Mouse (Mus musculus) hindbrain, embryonic 11.5 days (tissue): ENCODE data around the gene Tfrc. TPM values are rescaled to one million over a fixed set of nuclear protein-coding genes. Genes with fewer than 3 reads are reported as not detected.

Source experiments
- ATAC-seq: fragments of 200-750 bp; cut with Nextera tagmentation; 2 replicates; pipeline ENCODE4 v1.8.0; 2017; ENCODE audit warnings: mild to moderate bottlenecking, moderate TSS enrichment, moderate library complexity; ENCODE audit not compliant: low FRiP score
- DNase-seq: peaks from one replicate; pipeline ENCODE4 v3.0.0-alpha.2; 2015; ENCODE audit warnings: low spot score
- H3K27ac ChIP-seq: fragments of 300-500 bp; sonication (generic); 2 replicates; pipeline ENCODE4 v1.5.1; 2014; ENCODE audit warnings: mild to moderate bottlenecking, low read depth, low read length
- H3K27me3 ChIP-seq: fragments of 300-500 bp; sonication (generic); 2 replicates; pipeline ENCODE4 v1.6.1; 2014; ENCODE audit warnings: mild to moderate bottlenecking, low read length, moderate library complexity, mixed read lengths; ENCODE audit not compliant: control insufficient read depth, insufficient read depth
- H3K36me3 ChIP-seq: fragments of 300-500 bp; sonication (generic); 2 replicates; pipeline ENCODE4 v1.6.1; 2014; ENCODE audit warnings: mild to moderate bottlenecking, low read length, moderate library complexity, mixed read lengths; ENCODE audit not compliant: control insufficient read depth, insufficient read depth
- H3K4me1 ChIP-seq: fragments of 300-500 bp; sonication (generic); replicated peaks from 2 replicates; pipeline ENCODE4 v1.6.1; 2014; ENCODE audit warnings: low read length, mixed read lengths; ENCODE audit not compliant: control insufficient read depth, insufficient read depth
- H3K4me2 ChIP-seq: fragments of 300-500 bp; sonication (generic); replicated peaks from 2 replicates; pipeline ENCODE4 v1.6.1; 2014; ENCODE audit warnings: mild to moderate bottlenecking, low read depth, low read length
- H3K4me3 ChIP-seq: fragments of 300-500 bp; sonication (generic); 2 replicates; pipeline ENCODE4 v1.5.1; 2014; ENCODE audit warnings: low read depth, low read length
- H3K9ac ChIP-seq: fragments of 300-500 bp; sonication (generic); 2 replicates; pipeline ENCODE4 v1.6.1; 2014; ENCODE audit warnings: low read depth, low read length
- H3K9me3 ChIP-seq: fragments of 300-500 bp; sonication (generic); 2 replicates; pipeline ENCODE4 v1.6.1; 2016; ENCODE audit warnings: low read length; ENCODE audit not compliant: control insufficient read depth
- WGBS: fragments of 180-500 bp; shearing (Covaris S2); extraction: QIAGEN DNeasy Blood & Tissue Kit; methylation state at CpG from one replicate; pipeline ENCODE4 v1.1.7; 2014; 5-methylcytosine and 5-hydroxymethylcytosine counted together
- polyA plus RNA-seq: library from polyadenylated mRNA; unstranded; fragments of >200 nt; fragmentation: Nextera tagmentation; extraction: Ambion mirVana; gene quantifications from 2 replicates; pipeline ENCODE4 v1.2.1, GENCODE M21; 2014

The Tfrc gene
- polyA plus RNA-seq, 1 experiment from 2014 or later, result 59.0 TPM

DNA sequence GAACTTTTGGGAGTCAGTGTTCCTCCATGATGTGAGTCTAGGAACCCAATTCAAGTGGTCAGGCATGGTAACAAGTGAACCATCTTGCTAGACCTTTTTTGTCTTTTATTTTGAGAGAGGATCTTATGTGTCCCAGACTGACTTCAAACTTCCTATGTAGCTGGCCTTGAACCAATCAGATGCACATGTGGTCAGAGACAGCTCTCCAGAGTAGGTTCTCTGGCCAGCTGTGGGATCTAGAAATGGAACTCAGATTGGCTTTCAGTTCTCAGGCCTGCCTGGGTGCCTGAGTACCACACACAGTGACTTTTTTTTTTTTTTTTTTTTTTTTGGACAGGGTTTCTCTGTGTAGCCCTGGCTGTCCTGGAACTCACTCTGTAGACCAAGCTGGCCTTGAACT, 39.0 kb downstream of the Tfrc start:
- ATAC-seq (no peak), DNase-seq (no peak)
- Histone ChIP-seq H3K36me3 (no peaks in the 10 kb centered on the region), H3K4me3 (no peak overlapping the region), H3K9ac (no peak overlapping the region), H3K4me1 (peaks cover 11% of the 10 kb centered on the region), H3K4me2 (no peak overlapping the region), H3K27ac (no peak overlapping the region), H3K9me3 (no peaks in the 10 kb centered on the region), H3K27me3 (no peaks in the 10 kb centered on the region)

DNA sequence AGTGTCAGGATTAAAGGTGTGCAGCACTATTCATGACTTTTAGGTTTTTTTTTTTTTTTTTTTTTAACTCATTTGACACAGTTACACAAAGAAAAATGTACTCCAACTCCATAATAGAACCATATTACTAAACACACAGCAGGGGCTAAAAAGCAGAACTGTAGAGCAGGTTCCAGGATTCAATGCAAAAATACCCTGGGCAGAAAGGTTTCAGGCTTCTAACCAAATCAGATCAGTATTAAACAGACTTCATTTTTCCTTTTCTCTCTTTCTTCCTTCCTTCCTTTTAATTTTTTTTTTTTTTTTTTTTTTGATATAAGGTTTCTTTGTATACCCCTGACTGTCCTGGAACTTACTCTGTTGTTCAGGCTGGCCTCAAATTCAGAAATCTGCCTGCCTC, 41.7 kb downstream of the Tfrc start:
- no peak for ATAC-seq
- H3K27me3 ChIP-seq, result no peaks in the 10 kb centered on the region
- H3K4me3 ChIP-seq, result no peak overlapping the region
- no peaks in the 10 kb centered on the region for H3K9me3 ChIP-seq
- no peak overlapping the region for H3K27ac ChIP-seq
- no peaks in the 10 kb centered on the region for H3K36me3 ChIP-seq
- DNase-seq, result no peak
- H3K4me2 ChIP-seq, result no peak overlapping the region
- peaks cover 7% of the 10 kb centered on the region for H3K4me1 ChIP-seq
- no peak overlapping the region for H3K9ac ChIP-seq

DNA sequence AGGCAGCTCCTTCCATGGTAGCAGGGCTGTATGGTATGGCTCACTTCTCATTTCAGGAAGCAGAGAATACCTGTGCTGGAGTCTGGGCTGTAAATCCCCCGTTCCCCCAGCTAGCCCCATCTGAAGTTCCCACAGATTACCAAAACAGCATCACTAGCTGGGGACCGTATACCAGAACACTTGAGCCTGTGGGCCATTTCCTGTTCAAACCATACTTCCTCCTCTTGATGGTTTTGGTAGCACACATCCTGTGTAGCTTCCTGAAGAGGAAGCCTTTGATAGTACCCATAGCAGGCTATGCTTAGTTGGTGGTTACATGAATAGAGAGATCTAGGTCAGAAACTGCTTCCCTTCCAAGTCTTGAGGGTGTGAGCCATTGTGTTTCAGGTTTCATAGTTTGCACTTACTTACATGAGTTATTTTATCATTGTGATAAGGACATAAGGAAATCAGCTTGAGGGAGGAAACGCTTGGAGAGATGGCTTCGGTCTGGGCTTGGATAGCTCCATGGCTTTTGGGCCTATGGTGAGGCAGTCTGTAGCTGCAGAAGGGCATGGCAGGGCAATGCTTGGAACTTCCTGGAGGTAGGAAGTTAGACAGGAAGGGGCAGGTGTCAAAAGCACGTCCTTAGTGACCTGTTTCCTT, 42.4 kb downstream of the Tfrc start:
- H3K27ac ChIP-seq, result no peak overlapping the region
- no peaks in the 10 kb centered on the region for H3K9me3 ChIP-seq
- no peaks in the 10 kb centered on the region for H3K27me3 ChIP-seq
- no peak overlapping the region for H3K4me2 ChIP-seq
- H3K4me1 ChIP-seq, result peaks cover under 1% of the 10 kb centered on the region; the same call in 1 of the 2 replicates
- no peaks in the 10 kb centered on the region for H3K36me3 ChIP-seq
- ATAC-seq (no peak), DNase-seq (no peak)
- WGBS, result 85% methylated on average over 5 of the region's 5 CpGs
- H3K4me3 ChIP-seq, result no peak overlapping the region
- no peak overlapping the region for H3K9ac ChIP-seq

DNA sequence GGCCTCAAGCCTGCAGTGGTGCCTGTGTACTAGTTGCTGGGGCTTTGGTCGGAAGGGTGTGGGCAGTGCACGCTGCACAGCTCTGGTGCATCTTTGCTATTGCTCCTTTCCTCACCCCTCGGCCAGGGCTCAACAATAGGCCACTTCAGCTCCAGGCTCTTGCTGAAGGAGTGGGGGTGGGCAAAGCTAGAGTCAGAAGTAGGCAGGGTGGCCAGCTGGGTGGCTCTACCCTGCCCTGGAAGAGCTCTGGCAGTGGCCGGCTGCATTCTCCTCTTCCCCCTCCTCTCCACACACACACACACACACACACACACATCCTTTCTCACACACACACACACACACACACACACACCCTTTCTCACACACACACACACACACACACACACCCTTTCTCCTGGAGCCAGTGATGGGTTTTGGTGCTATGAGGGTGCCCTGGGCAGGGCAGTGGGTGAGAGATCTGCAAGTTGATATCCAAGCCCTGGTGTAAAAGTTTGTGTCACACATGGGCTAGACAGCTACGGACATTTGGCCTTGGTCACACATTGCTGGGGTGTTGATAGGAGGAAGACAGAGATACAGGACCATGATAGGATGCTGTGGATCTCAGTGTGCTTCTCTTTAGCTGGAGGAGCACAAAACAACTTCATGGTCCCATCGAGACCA, 45.5 kb downstream of the Tfrc start:
- H3K9me3 ChIP-seq, result no peaks in the 10 kb centered on the region
- ATAC-seq (no peak), DNase-seq (no peak)
- H3K4me1 ChIP-seq, result no peaks in the 10 kb centered on the region; the same call in 1 of the 2 replicates
- H3K36me3 ChIP-seq, result no peaks in the 10 kb centered on the region
- H3K9ac ChIP-seq, result no peak overlapping the region
- 82% methylated on average over 6 of the region's 6 CpGs for WGBS
- no peak overlapping the region for H3K4me2 ChIP-seq
- no peak overlapping the region for H3K4me3 ChIP-seq
- no peak overlapping the region for H3K27ac ChIP-seq
- H3K27me3 ChIP-seq, result no peaks in the 10 kb centered on the region

DNA sequence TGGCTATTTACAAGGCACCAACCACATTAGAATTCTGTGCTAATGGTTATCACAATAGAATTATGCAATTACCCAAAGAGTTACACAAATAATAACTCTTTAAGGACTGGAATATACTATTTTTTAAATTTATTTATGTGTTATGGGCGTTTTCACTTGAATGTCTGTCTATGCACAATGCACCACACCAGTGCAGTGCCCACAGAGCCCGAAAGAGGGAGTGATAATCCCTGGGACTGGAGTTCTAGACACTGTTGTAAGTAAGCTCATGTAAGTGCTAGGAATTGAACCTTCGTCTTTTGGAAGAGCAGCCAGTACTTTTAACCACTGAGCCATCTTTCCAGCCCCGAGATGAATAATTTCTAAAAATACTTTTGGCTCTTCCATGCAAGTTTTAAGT, 46.8 kb downstream of the Tfrc start:
- Histone ChIP-seq H3K4me1 (peaks cover 2% of the 10 kb centered on the region; the same call in 1 of the 2 replicates), H3K9me3 (no peaks in the 10 kb centered on the region), H3K27me3 (no peaks in the 10 kb centered on the region), H3K27ac (no peak overlapping the region), H3K4me2 (no peak overlapping the region), H3K4me3 (no peak overlapping the region), H3K9ac (no peak overlapping the region), H3K36me3 (no peaks in the 10 kb centered on the region)
- whole genome bisulfite sequencing, result 93% methylated on average over 4 of the region's 4 CpGs
- DNase-seq (no peak), ATAC-seq (no peak)

DNA sequence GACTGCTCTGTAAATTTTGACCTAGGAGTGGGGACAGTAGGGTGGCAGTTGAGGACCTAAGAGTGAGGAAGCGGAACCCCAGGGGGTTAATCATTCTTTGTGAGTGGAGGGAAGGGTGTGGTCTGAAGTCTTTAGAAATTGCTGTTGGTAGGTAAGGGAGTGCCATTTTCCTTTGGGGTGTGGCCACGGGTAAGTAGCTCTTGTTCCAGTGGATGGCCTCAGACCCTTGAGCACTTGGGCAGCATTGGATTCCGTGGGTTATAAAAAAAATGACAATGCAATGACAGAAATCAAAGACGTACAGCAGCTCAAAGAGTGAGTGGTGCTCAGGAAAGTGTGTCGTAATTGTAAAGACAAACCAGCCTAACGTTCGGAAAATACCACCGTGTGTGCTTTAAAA, 47.6 kb downstream of the Tfrc start:
- no peaks in the 10 kb centered on the region for H3K36me3 ChIP-seq
- H3K27ac ChIP-seq, result no peak overlapping the region
- 88% methylated on average over 8 of the region's 8 CpGs for WGBS
- ATAC-seq, result no peak
- H3K27me3 ChIP-seq, result no peaks in the 10 kb centered on the region
- H3K9ac ChIP-seq, result no peak overlapping the region
- H3K4me3 ChIP-seq, result no peak overlapping the region
- H3K4me1 ChIP-seq, result peaks cover 2% of the 10 kb centered on the region; the same call in 1 of the 2 replicates
- no peak for DNase-seq
- no peak overlapping the region for H3K4me2 ChIP-seq
- H3K9me3 ChIP-seq, result no peaks in the 10 kb centered on the region

DNA sequence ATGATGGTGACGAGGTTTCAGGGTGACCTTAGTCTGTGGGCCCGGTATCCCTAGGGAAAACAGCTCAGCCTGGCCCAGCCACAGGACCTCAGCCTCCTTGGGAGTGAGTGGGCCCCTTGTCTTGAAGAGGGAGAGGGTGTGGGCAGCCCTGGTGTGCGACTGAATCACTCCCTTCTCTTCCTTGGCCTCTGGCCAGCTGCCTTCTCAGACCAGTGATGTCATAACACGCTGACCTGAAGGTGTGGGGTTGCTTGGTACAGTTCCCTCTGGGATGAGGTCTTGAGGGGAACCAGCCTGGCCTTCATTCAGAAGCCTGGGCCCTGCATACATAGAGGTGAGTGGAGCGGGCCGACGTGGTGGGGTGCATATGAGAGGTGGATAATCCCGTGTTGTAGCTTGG, 48.1 kb downstream of the Tfrc start:
- Histone ChIP-seq H3K9me3 (no peaks in the 10 kb centered on the region), H3K9ac (no peak overlapping the region), H3K4me3 (no peak overlapping the region), H3K27me3 (no peaks in the 10 kb centered on the region), H3K4me1 (peaks cover 2% of the 10 kb centered on the region; the same call in 1 of the 2 replicates), H3K36me3 (no peaks in the 10 kb centered on the region), H3K4me2 (no peak overlapping the region), H3K27ac (no peak overlapping the region)
- DNase-seq, result no peak
- ATAC-seq, result no peak
- 79% methylated on average over 8 of the region's 8 CpGs for WGBS

DNA sequence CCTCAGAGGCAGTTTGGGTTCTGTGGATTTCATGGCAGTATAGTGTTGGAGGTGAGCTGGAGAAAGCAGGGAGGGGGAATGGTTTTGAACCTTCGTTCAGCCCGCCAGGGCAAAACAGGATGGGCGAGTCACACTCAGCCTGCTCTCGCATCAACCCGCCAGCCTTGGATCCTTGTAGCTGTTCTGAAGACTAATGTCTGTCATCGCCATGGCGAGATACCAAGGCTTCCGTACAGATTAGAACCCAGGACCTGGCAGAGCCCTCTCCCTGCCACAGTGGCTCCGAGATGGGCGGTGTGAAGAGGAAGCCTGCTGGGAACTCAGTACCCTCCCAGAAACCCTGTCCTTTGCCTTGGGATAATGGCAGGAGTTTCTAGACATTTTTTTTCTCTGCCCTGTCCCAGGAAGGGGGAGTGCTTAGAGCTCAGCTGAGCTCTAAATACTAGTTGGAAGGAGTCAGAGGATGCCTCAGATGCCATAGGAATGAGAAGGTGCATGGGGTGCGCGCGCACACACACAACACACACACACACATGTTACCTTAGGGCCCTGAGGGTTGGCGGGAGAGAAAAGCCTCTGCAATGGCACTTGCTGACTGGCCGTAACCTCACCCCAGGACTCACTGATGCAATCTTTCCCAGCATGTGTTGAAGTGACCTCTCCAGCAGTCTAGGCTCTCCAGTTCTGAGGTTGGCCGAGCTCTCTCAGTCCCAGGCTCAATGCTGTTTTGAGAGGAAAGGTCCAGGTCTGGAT, 49.0 kb downstream of the Tfrc start:
- Histone ChIP-seq H3K9me3 (no peaks in the 10 kb centered on the region), H3K27ac (no peak overlapping the region), H3K4me2 (no peak overlapping the region), H3K4me3 (no peak overlapping the region), H3K27me3 (no peaks in the 10 kb centered on the region), H3K9ac (no peak overlapping the region), H3K36me3 (no peaks in the 10 kb centered on the region), H3K4me1 (peaks cover 2% of the 10 kb centered on the region; the same call in 1 of the 2 replicates)
- DNase-seq, result no peak
- no peak for ATAC-seq
- WGBS, result 89% methylated on average over 16 of the region's 16 CpGs
